In genomic region chr12:50734135-50734534, GRCm38 (mm10) we compare ENCODE assay signal across 19 mouse cellular contexts.
DNase-seq lines count a peak whose midpoint lies in the region; ATAC-seq lines count a peak whose summit lies in the region.
"Had no signal": no experiment of that assay in that cellular context is flagged by ENCODE, and none has a peak within 500 bp of the region (broad histone marks: within the 10 kb centered on the region; RNA-seq: fewer than 3 reads in every experiment).

No protein-coding gene starts in this region.

- no peak overlapping the region for H3K4me3 ChIP-seq in forebrain, embryonic 15.5 days
- H3K4me3 ChIP-seq in forebrain, embryonic 12.5 days (replicated peaks), result no peak overlapping the region
- H3K4me3 ChIP-seq: embryonic facial prominence, embryonic 12.5 days; heart, adult 2 months; heart, embryonic 15.5 days; hindbrain, embryonic 13.5 days had no signal

- peak overlapping the region; percentile 15; the same call in 1 of the 2 replicates for H3K27ac ChIP-seq in forebrain, embryonic 15.5 days (replicated peaks)
- no peak overlapping the region for H3K27ac ChIP-seq in forebrain, embryonic 12.5 days
- H3K27ac ChIP-seq: embryonic facial prominence, embryonic 12.5 days; heart, adult 2 months; heart, embryonic 15.5 days; hindbrain, embryonic 13.5 days; hindbrain, postnatal 0 days had no signal

- 75% methylated on average over 9 of the region's 9 CpGs for WGBS in forebrain, embryonic 15.5 days
- 84% methylated on average over 9 of the region's 9 CpGs for WGBS in forebrain, embryonic 12.5 days

- H3K4me1 ChIP-seq in forebrain, embryonic 15.5 days, result no peaks in the 10 kb centered on the region
- H3K4me1 ChIP-seq in forebrain, embryonic 12.5 days, result no peaks in the 10 kb centered on the region
- H3K4me1 ChIP-seq: embryonic facial prominence, embryonic 12.5 days; heart, embryonic 15.5 days; hindbrain, embryonic 13.5 days had no signal

- no peak for ATAC-seq in forebrain, embryonic 15.5 days (replicated peaks)
- ATAC-seq in forebrain, embryonic 12.5 days (ENCODE audit: low FRiP score), result no peak
- ATAC-seq: hindbrain, postnatal 0 days had no signal

- H3K4me2 ChIP-seq in forebrain, embryonic 15.5 days (replicated peaks), result no peak overlapping the region
- H3K4me2 ChIP-seq in forebrain, embryonic 12.5 days, result no peak overlapping the region
- H3K4me2 ChIP-seq: embryonic facial prominence, embryonic 12.5 days; heart, embryonic 11.5 days; heart, embryonic 15.5 days; hindbrain, embryonic 13.5 days had no signal

- no peak overlapping the region for H3K9ac ChIP-seq in forebrain, embryonic 15.5 days (replicated peaks)
- no peak overlapping the region for H3K9ac ChIP-seq in forebrain, embryonic 12.5 days
- H3K9ac ChIP-seq: embryonic facial prominence, embryonic 12.5 days; heart, embryonic 15.5 days; hindbrain, embryonic 13.5 days had no signal

- intact Hi-C loops in left cerebral cortex, postnatal 25 days (cut with DNase I), result no loop called here
- intact Hi-C loops in left cerebral cortex, postnatal 10 days (cut with DNase I), result no loop called here
- intact Hi-C loops in left cerebral cortex, postnatal 36 days (cut with DNase I), result no loop called here

- peak; percentile 8 to 11 for DNase-seq in frontal cortex, postnatal 36 days (ENCODE audit: low spot score in 2 of 2)
- no peak for DNase-seq in frontal cortex, postnatal 10 days (ENCODE audit: low spot score in 2 of 2)
- peak; percentile 9 to 31 for DNase-seq in left cerebral cortex, postnatal 25 days (ENCODE audit: low spot score in 2 of 2)
- no peak for DNase-seq in left cerebral cortex, postnatal 10 days (ENCODE audit: extremely low spot score in 1 of 2, low spot score in 2 of 2)
- DNase-seq in left cerebral cortex, postnatal 36 days (ENCODE audit: low spot score in 2 of 2), result peak; percentile 9 to 11
- DNase-seq: adrenal gland, postnatal 10 days; cerebellum, adult 11-12 months; cerebellum, adult 9-10 months; cerebellum, postnatal 25 days; gastrocnemius, postnatal 14 days; heart, adult 2 months; heart, postnatal 14 days had no signal

- no peaks in the 10 kb centered on the region for H3K36me3 ChIP-seq in forebrain, embryonic 15.5 days
- H3K36me3 ChIP-seq in forebrain, embryonic 12.5 days (replicated peaks), result no peaks in the 10 kb centered on the region
- H3K36me3 ChIP-seq: embryonic facial prominence, embryonic 12.5 days; heart, embryonic 15.5 days; hindbrain, embryonic 13.5 days had no signal

- H3K27me3 ChIP-seq in forebrain, embryonic 15.5 days, result no peaks in the 10 kb centered on the region
- H3K27me3 ChIP-seq in forebrain, embryonic 12.5 days, result no peaks in the 10 kb centered on the region
- H3K27me3 ChIP-seq: embryonic facial prominence, embryonic 12.5 days; heart, embryonic 15.5 days; hindbrain, embryonic 13.5 days had no signal

- H3K9me3 ChIP-seq in forebrain, embryonic 15.5 days, result no peaks in the 10 kb centered on the region
- no peaks in the 10 kb centered on the region for H3K9me3 ChIP-seq in forebrain, embryonic 12.5 days
- H3K9me3 ChIP-seq: embryonic facial prominence, embryonic 12.5 days; heart, embryonic 15.5 days; hindbrain, embryonic 13.5 days had no signal

Comparison
In these comparisons a context has a peak if more than half of its experiments do, and no peak if none do; other contexts are left out.
1. DNase-seq: peak in frontal cortex, postnatal 36 days (2 of 2), left cerebral cortex, postnatal 25 days (2 of 2) and left cerebral cortex, postnatal 36 days (2 of 2); none in frontal cortex, postnatal 10 days (0 of 2) and left cerebral cortex, postnatal 10 days (0 of 2).